Mouse (Mus musculus) lung, embryonic 15.5 days (tissue): ENCODE data around the gene Cma2. TPM values are rescaled to one million over a fixed set of nuclear protein-coding genes. Genes with fewer than 3 reads are reported as not detected.
A peak's percentile ranks its signal among the peaks of the same experiment; 100 is the strongest.
"Not testable (repeated sequence)": the region's sequence is repeated elsewhere in the genome, so short reads cannot be mapped to it uniquely, and the experiment has no call there.

Source experiments
- ATAC-seq: fragments of 200-750 bp; cut with Nextera tagmentation; 2 replicates; pipeline ENCODE4 v1.8.0; 2017; ENCODE audit warnings: moderate number of reproducible peaks, borderline replicate concordance; ENCODE audit not compliant: low FRiP score, low TSS enrichment; ENCODE audit errors: extremely low read depth
- H3K27ac ChIP-seq: fragments of 300-500 bp; sonication (generic); 2 replicates; pipeline ENCODE4 v1.5.1; 2015; ENCODE audit warnings: moderate library complexity, mild to moderate bottlenecking, inconsistent platforms
- H3K27me3 ChIP-seq: fragments of 300-500 bp; sonication (generic); 2 replicates; pipeline ENCODE4 v1.6.1; 2015; ENCODE audit warnings: inconsistent platforms
- H3K36me3 ChIP-seq: fragments of 300-500 bp; sonication (generic); 2 replicates; pipeline ENCODE4 v1.6.1; 2015; ENCODE audit warnings: inconsistent platforms
- H3K4me1 ChIP-seq: fragments of 300-500 bp; sonication (generic); 2 replicates; pipeline ENCODE4 v1.6.1; 2015; ENCODE audit warnings: inconsistent platforms
- H3K4me2 ChIP-seq: fragments of 300-500 bp; sonication (generic); 2 replicates; pipeline ENCODE4 v1.6.1; 2015; ENCODE audit warnings: inconsistent platforms, mild to moderate bottlenecking, moderate library complexity
- H3K4me3 ChIP-seq: fragments of 300-500 bp; sonication (generic); 2 replicates; pipeline ENCODE4 v1.5.1; 2015; ENCODE audit warnings: mild to moderate bottlenecking, inconsistent platforms
- H3K9ac ChIP-seq: fragments of 300-500 bp; sonication (generic); 2 replicates; pipeline ENCODE4 v1.6.1; 2015; ENCODE audit warnings: inconsistent platforms
- H3K9me3 ChIP-seq: fragments of 300-500 bp; sonication (generic); 2 replicates; pipeline ENCODE4 v1.6.1; 2016; ENCODE audit warnings: inconsistent platforms
- WGBS: fragments of 180-500 bp; shearing (Covaris S2); methylation state at CpG from one replicate; pipeline ENCODE4 v1.1.7; 2015; 5-methylcytosine and 5-hydroxymethylcytosine counted together
- polyA plus RNA-seq: library from polyadenylated mRNA; unstranded; fragments of >200 nt; fragmentation: Nextera tagmentation; extraction: Ambion mirVana; gene quantifications from 2 replicates; pipeline ENCODE4 v1.2.1, GENCODE M21; 2015

The Cma2 gene
- polyA plus RNA-seq, 1 experiment from 2014 or later: not detected

GRCm38 (mm10) chr14:55946269-55946969 is 4.4 kb upstream of the Cma2 start:
- Histone ChIP-seq H3K9me3 (no peaks in the 10 kb centered on the region), H3K4me1 (peaks cover 3% of the 10 kb centered on the region; the same call in 1 of the 2 replicates), H3K4me2 (no peak overlapping the region), H3K27me3 (no peaks in the 10 kb centered on the region), H3K4me3 (no peak overlapping the region), H3K9ac (no peak overlapping the region), H3K36me3 (no peaks in the 10 kb centered on the region), H3K27ac (no peak overlapping the region)
- ATAC-seq: peak; percentile 61; the same call in 1 of the 2 replicates
- WGBS: 40% methylated on average over 2 of the region's 2 CpGs

GRCm38 (mm10) chr14:55963263-55963662 is 12.5 kb downstream of the Cma2 start:
- H3K27ac ChIP-seq: no peak overlapping the region
- H3K9ac ChIP-seq: no peak overlapping the region
- no peak overlapping the region for H3K4me3 ChIP-seq
- no peaks in the 10 kb centered on the region for H3K9me3 ChIP-seq
- ATAC-seq: no peak
- H3K4me1 ChIP-seq: no peaks in the 10 kb centered on the region
- 8% methylated on average over 1 of the region's 1 CpGs for WGBS
- no peaks in the 10 kb centered on the region for H3K36me3 ChIP-seq
- H3K4me2 ChIP-seq: no peak overlapping the region
- H3K27me3 ChIP-seq: no peaks in the 10 kb centered on the region

GRCm38 (mm10) chr14:55963900-55964299 is 13.1 kb downstream of the Cma2 start:
- H3K36me3 ChIP-seq, H3K27me3 ChIP-seq, H3K4me3 ChIP-seq, H3K4me1 ChIP-seq, H3K9ac ChIP-seq, H3K9me3 ChIP-seq, H3K27ac ChIP-seq, H3K4me2 ChIP-seq, ATAC-seq: not testable (repeated sequence)
- WGBS: 80% methylated on average over 2 of the region's 2 CpGs

GRCm38 (mm10) chr14:55987464-55987863 is 36.7 kb downstream of the Cma2 start:
- 39% methylated on average over 1 of the region's 3 CpGs for WGBS
- H3K9me3 ChIP-seq, ATAC-seq, H3K4me1 ChIP-seq, H3K4me2 ChIP-seq, H3K27ac ChIP-seq, H3K36me3 ChIP-seq, H3K27me3 ChIP-seq, H3K4me3 ChIP-seq, H3K9ac ChIP-seq: not testable (repeated sequence)

- Histone ChIP-seq H3K4me2 (no peak overlapping the region), H3K4me3 (no peak overlapping the region), H3K27ac (no peak overlapping the region), H3K27me3 (no peaks in the 10 kb centered on the region), H3K36me3 (no peaks in the 10 kb centered on the region), H3K4me1 (no peaks in the 10 kb centered on the region), H3K9ac (no peak overlapping the region), H3K9me3 (no peaks in the 10 kb centered on the region)
- 55% methylated on average over 3 of the region's 3 CpGs for WGBS
- no peak for ATAC-seq
These were observed 62.4 kb downstream of the Cma2 start for GRCm38 (mm10) chr14:56013147-56013546.

- 91% methylated on average over 2 of the region's 2 CpGs for WGBS
- Histone ChIP-seq H3K4me1 (no peaks in the 10 kb centered on the region), H3K4me2 (no peak overlapping the region), H3K9me3 (no peaks in the 10 kb centered on the region), H3K4me3 (no peak overlapping the region), H3K9ac (no peak overlapping the region), H3K27me3 (no peaks in the 10 kb centered on the region), H3K27ac (no peak overlapping the region), H3K36me3 (no peaks in the 10 kb centered on the region)
- ATAC-seq: no peak
These were observed 63.1 kb downstream of the Cma2 start for GRCm38 (mm10) chr14:56013924-56014323.

GRCm38 (mm10) chr14:56017671-56018070 is 66.9 kb downstream of the Cma2 start, which contains the start of gene Mcpt1:
Gene Mcpt1, plus strand, starts transcription at chr14:56017971.
- not testable (repeated sequence) for H3K27ac ChIP-seq, ATAC-seq, H3K4me1 ChIP-seq, H3K4me2 ChIP-seq, H3K9me3 ChIP-seq, H3K4me3 ChIP-seq, H3K27me3 ChIP-seq, H3K9ac ChIP-seq, H3K36me3 ChIP-seq
- WGBS: 68% methylated on average over 3 of the region's 3 CpGs

- no peak for ATAC-seq
- Histone ChIP-seq H3K36me3 (no peaks in the 10 kb centered on the region), H3K9ac (no peak overlapping the region), H3K4me2 (no peak overlapping the region), H3K4me1 (no peaks in the 10 kb centered on the region), H3K27ac (no peak overlapping the region), H3K9me3 (no peaks in the 10 kb centered on the region), H3K4me3 (no peak overlapping the region), H3K27me3 (no peaks in the 10 kb centered on the region)
- 41% methylated on average over 1 of the region's 1 CpGs for WGBS
These were observed 68.7 kb downstream of the Cma2 start for GRCm38 (mm10) chr14:56019446-56019845.

- WGBS: 60% methylated on average over 4 of the region's 4 CpGs
These were observed 70.5 kb downstream of the Cma2 start for GRCm38 (mm10) chr14:56021305-56021704.

More at GRCm38 (mm10) chr14:56021305-56021704, 70.5 kb downstream of the Cma2 start:
- not testable (repeated sequence) for H3K4me1 ChIP-seq, ATAC-seq, H3K9ac ChIP-seq, H3K4me2 ChIP-seq, H3K4me3 ChIP-seq, H3K36me3 ChIP-seq, H3K27ac ChIP-seq, H3K9me3 ChIP-seq, H3K27me3 ChIP-seq

Other genes with a start within 250 kb of the Cma2 start
- gene Tgm1, start 237.1 kb upstream of the Cma2 start, polyA plus RNA-seq: 2.2 and 2.8 TPM in 2 replicates
- gene Rabggta, start 228.7 kb upstream of the Cma2 start, polyA plus RNA-seq: 31.8 and 33.2 TPM in 2 replicates
- gene Dhrs1, start 205.3 kb upstream of the Cma2 start, polyA plus RNA-seq: 86.7 and 88.4 TPM in 2 replicates
- gene Nop9, start 205.3 kb upstream of the Cma2 start, polyA plus RNA-seq: 39.2 and 41.4 TPM in 2 replicates
- 0.55 and 0.80 TPM in 2 replicates for gene Cideb, start 192.5 kb upstream of the Cma2 start, polyA plus RNA-seq
- gene Ltb4r2, start 189.6 kb upstream of the Cma2 start, polyA plus RNA-seq: 0.25 and 0.35 TPM in 2 replicates
- gene Ltb4r1, start 185.0 kb upstream of the Cma2 start, polyA plus RNA-seq: 1.7 and 2.6 TPM in 2 replicates
- gene Adcy4, start 166.9 kb upstream of the Cma2 start, polyA plus RNA-seq: 14.3 and 18.0 TPM in 2 replicates
- 43.4 and 45.6 TPM in 2 replicates for gene Ripk3, start 162.1 kb upstream of the Cma2 start, polyA plus RNA-seq
- gene Nfatc4, start 127.8 kb upstream of the Cma2 start, polyA plus RNA-seq: 50.9 and 52.7 TPM in 2 replicates
- 19.5 and 19.7 TPM in 2 replicates for gene Nynrin, start 97.0 kb upstream of the Cma2 start, polyA plus RNA-seq
- gene Cbln3, start 66.6 kb upstream of the Cma2 start, polyA plus RNA-seq: 0.88 and 1.2 TPM in 2 replicates
- gene Khnyn, start 66.0 kb upstream of the Cma2 start, polyA plus RNA-seq: 18.3 and 18.8 TPM in 2 replicates
- 51.8 and 52.9 TPM in 2 replicates for gene Sdr39u1, start 50.7 kb upstream of the Cma2 start, polyA plus RNA-seq
- gene Cma1, start 6.3 kb upstream of the Cma2 start, polyA plus RNA-seq: 4.3 and 5.9 TPM in 2 replicates
- not detected in 2 replicates for gene Mcpt1, start 67.0 kb downstream of the Cma2 start, polyA plus RNA-seq
- gene Mcpt9, start 79.5 kb downstream of the Cma2 start, polyA plus RNA-seq: not detected in 2 replicates
- gene Mcpt2, start 91.1 kb downstream of the Cma2 start, polyA plus RNA-seq: not detected in 2 replicates
- 0.14 and 0.40 TPM in 2 replicates for gene Mcpt4, start 111.3 kb downstream of the Cma2 start, polyA plus RNA-seq
- gene Mcpt8, start 134.3 kb downstream of the Cma2 start, polyA plus RNA-seq: 1.1 and 1.6 TPM in 2 replicates
- not detected in 2 replicates for gene Ctsg, start 151.6 kb downstream of the Cma2 start, polyA plus RNA-seq
- gene Gzme, start 169.6 kb downstream of the Cma2 start, polyA plus RNA-seq: not detected in 2 replicates
- not detected in 2 replicates for gene Gzmd, start 181.6 kb downstream of the Cma2 start, polyA plus RNA-seq
- gene Gzmg, start 208.6 kb downstream of the Cma2 start, polyA plus RNA-seq: not detected in 2 replicates
- gene Gzmn, start 223.6 kb downstream of the Cma2 start, polyA plus RNA-seq: not detected in 2 replicates